Mouse (Mus musculus) forebrain, postnatal 0 days (tissue): ENCODE measurements at regions not wholly inside any gene's neighbourhood (a gene's known extent, or its start where the extent isn't known, plus 50 kb on each side); places are given as distances from the start of the nearest gene placed in this dataset.

Experiments used
- ATAC-seq: fragments of 200-750 bp; cut with Nextera tagmentation; 2 replicates; pipeline ENCODE4 v1.8.0; 2017; ENCODE audit warnings: mild to moderate bottlenecking, moderate library complexity
- DNase-seq: peaks from one replicate; pipeline ENCODE4 v3.0.0-alpha.2; 2015
- H3K27ac ChIP-seq: fragments of 300-500 bp; sonication (generic); 2 replicates; pipeline ENCODE4 v1.5.1; 2014; ENCODE audit warnings: low read depth, mild to moderate bottlenecking, antibody characterized with exemption, low read length, moderate library complexity, mixed read lengths
- H3K27me3 ChIP-seq: fragments of 300-500 bp; sonication (generic); 2 replicates; pipeline ENCODE4 v1.6.1; 2014; ENCODE audit warnings: mild to moderate bottlenecking, low read length, mixed read lengths; ENCODE audit not compliant: insufficient read depth
- H3K36me3 ChIP-seq: fragments of 300-500 bp; sonication (generic); 2 replicates; pipeline ENCODE4 v1.6.1; 2014; ENCODE audit warnings: mild to moderate bottlenecking, moderate library complexity; ENCODE audit not compliant: insufficient read depth
- H3K4me1 ChIP-seq: fragments of 300-500 bp; sonication (generic); 2 replicates; pipeline ENCODE4 v1.6.1; 2014; ENCODE audit warnings: antibody characterized with exemption; ENCODE audit not compliant: insufficient read depth
- H3K4me2 ChIP-seq: fragments of 300-500 bp; sonication (generic); 2 replicates; pipeline ENCODE4 v1.6.1; 2014; ENCODE audit warnings: low read depth, mild to moderate bottlenecking, moderate library complexity
- H3K4me3 ChIP-seq: fragments of 300-500 bp; sonication (generic); 2 replicates; pipeline ENCODE4 v1.5.1; 2014; ENCODE audit warnings: low read depth, low read length, mixed read lengths
- H3K9ac ChIP-seq: fragments of 300-500 bp; sonication (generic); 2 replicates; pipeline ENCODE4 v1.6.1; 2014; ENCODE audit warnings: mild to moderate bottlenecking
- H3K9me3 ChIP-seq: fragments of 300-500 bp; sonication (generic); 2 replicates; pipeline ENCODE4 v1.6.1; 2016; ENCODE audit warnings: low read length
- CTCF ChIP-seq: sonication (generic); IDR thresholded peaks from 2 replicates; pipeline ENCODE4 v1.5.1; 2016; ENCODE audit warnings: antibody characterized with exemption, control low read depth, low read depth
- WGBS: fragments of 180-500 bp; shearing (Covaris S2); extraction: QIAGEN DNeasy Blood & Tissue Kit; methylation state at CpG from one replicate; pipeline ENCODE4 v1.1.7; 2014; 5-methylcytosine and 5-hydroxymethylcytosine counted together

- WGBS, result 90% methylated on average over 6 of the region's 6 CpGs
- H3K9me3 ChIP-seq, result no peaks in the 10 kb centered on the region
- DNase-seq, result no peak
- no peak overlapping the region for H3K9ac ChIP-seq
- no peak for ATAC-seq
- no peak overlapping the region for H3K4me3 ChIP-seq
- no peaks in the 10 kb centered on the region for H3K27me3 ChIP-seq
- H3K36me3 ChIP-seq, result no peaks in the 10 kb centered on the region
- H3K4me1 ChIP-seq, result no peaks in the 10 kb centered on the region
- TF ChIP-seq CTCF, result no peak
- H3K4me2 ChIP-seq, result no peak overlapping the region
- H3K27ac ChIP-seq, result no peak overlapping the region
Observed at GRCm38 (mm10) chr3:104330646-104331045, 110.5 kb upstream of the Magi3 start.

- H3K4me1 ChIP-seq, result no peaks in the 10 kb centered on the region
Observed at GRCm38 (mm10) chr3:104327829-104328228, 107.7 kb upstream of the Magi3 start.

GRCm38 (mm10) chr3:104327034-104327729, 107.0 kb upstream of the Magi3 start:
- TF ChIP-seq CTCF, result no peak
- ATAC-seq, result no peak
- Histone ChIP-seq H3K4me2 (no peak overlapping the region), H3K4me3 (no peak overlapping the region), H3K27ac (no peak overlapping the region), H3K36me3 (no peaks in the 10 kb centered on the region), H3K9ac (no peak overlapping the region), H3K27me3 (no peaks in the 10 kb centered on the region), H3K9me3 (no peaks in the 10 kb centered on the region), H3K4me1 (no peaks in the 10 kb centered on the region)
- DNase-seq, result no peak
- WGBS, result 88% methylated on average over 12 of the region's 12 CpGs

More at GRCm38 (mm10) chr3:104327829-104328228, 107.7 kb upstream of the Magi3 start:
- 98% methylated on average over 1 of the region's 1 CpGs for WGBS
- Histone ChIP-seq H3K9ac (no peak overlapping the region), H3K4me2 (no peak overlapping the region), H3K4me3 (no peak overlapping the region), H3K9me3 (no peaks in the 10 kb centered on the region), H3K36me3 (no peaks in the 10 kb centered on the region), H3K27ac (no peak overlapping the region), H3K27me3 (no peaks in the 10 kb centered on the region)
- TF ChIP-seq CTCF, result no peak
- DNase-seq (no peak), ATAC-seq (no peak)

- no peak for DNase-seq
- Histone ChIP-seq H3K4me3 (no peak overlapping the region), H3K27me3 (no peaks in the 10 kb centered on the region), H3K4me1 (peaks cover 13% of the 10 kb centered on the region), H3K9ac (no peak overlapping the region), H3K9me3 (no peaks in the 10 kb centered on the region), H3K27ac (no peak overlapping the region), H3K4me2 (no peak overlapping the region), H3K36me3 (no peaks in the 10 kb centered on the region)
- ATAC-seq, result no peak
- WGBS, result 62% methylated on average over 2 of the region's 2 CpGs
- no peak for TF ChIP-seq CTCF
Observed at GRCm38 (mm10) chr3:104322591-104322990, 102.4 kb upstream of the Magi3 start.

DNA sequence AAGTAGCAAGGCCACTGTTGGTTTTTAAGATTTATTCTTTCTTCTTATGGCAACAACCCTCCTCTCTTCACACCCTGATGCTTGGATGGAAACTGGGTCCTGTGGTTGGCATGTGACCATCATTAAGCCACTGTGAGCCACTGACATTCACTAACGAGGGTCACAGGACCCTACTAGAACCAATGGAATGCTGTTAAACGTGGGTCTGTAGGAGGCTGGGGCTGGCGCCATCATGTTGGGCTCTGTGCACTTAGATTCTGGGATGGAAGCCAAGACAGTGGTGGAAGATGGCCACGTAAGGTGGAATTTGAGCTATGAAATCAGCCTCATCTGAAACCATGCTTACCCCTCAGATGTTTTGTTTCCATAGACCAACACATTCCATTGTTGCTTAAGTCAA, 100.2 kb upstream of the Magi3 start:
- DNase-seq (no peak), ATAC-seq (no peak)
- Histone ChIP-seq H3K4me1 (peaks cover 17% of the 10 kb centered on the region), H3K36me3 (no peaks in the 10 kb centered on the region), H3K27ac (no peak overlapping the region), H3K4me3 (no peak overlapping the region), H3K9me3 (no peaks in the 10 kb centered on the region), H3K9ac (no peak overlapping the region), H3K4me2 (no peak overlapping the region), H3K27me3 (no peaks in the 10 kb centered on the region)
- no peak for TF ChIP-seq CTCF
- 46% methylated on average over 4 of the region's 4 CpGs for whole genome bisulfite sequencing

DNA sequence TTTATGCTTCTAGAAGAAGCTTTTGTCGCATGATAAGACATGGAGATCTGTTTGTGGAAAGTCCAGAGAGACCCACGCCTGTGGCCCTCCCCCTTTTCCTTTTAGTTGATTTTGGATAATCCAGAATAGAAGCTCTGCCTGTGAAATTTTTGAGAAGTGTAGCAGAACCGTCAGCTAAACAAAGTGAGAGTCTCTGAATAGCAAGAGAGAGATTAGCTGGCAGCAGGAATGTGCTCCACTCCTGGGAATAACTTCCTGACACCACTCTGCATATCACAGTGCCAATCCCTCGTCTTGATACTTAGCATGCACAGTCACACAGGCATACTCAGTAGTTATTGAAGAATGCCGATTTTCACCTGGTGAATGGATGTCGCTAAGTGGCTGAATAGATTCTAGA, 99.2 kb upstream of the Magi3 start:
- Histone ChIP-seq H3K4me3 (no peak overlapping the region), H3K4me1 (peaks cover 17% of the 10 kb centered on the region), H3K36me3 (no peaks in the 10 kb centered on the region), H3K27ac (peak overlapping the region; percentile 29; the same call in 1 of the 2 replicates), H3K9ac (no peak overlapping the region), H3K27me3 (no peaks in the 10 kb centered on the region), H3K4me2 (0 out of 2 replicates have a peak overlapping the region, but pooled peaks have one; percentile 17), H3K9me3 (no peaks in the 10 kb centered on the region)
- peak; percentile 25 for DNase-seq
- peak; percentile 70; the same call in 1 of the 2 replicates for ATAC-seq
- TF ChIP-seq CTCF, result no peak
- WGBS, result 22% methylated on average over 6 of the region's 6 CpGs

DNA sequence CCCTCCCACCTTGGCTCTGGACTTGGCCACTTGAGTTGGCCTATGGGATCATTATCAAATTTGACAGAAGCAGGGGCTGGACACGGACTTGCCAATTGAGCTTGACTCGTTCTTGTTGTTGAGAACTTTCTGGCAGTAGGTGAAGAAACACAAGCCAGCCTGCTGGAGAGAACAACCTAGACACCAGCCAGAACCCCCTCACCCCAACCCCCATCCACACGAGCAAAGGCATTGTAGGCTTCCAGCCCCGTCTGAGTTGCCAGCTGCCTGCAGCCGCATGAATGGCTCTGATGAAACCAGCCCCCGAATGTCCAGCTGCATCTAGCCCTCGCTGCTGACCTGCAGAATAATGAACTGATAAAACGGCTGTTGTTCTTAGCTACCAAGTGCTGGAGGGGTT, 98.7 kb upstream of the Magi3 start:
- H3K36me3 ChIP-seq, result no peaks in the 10 kb centered on the region
- H3K27me3 ChIP-seq, result no peaks in the 10 kb centered on the region
- H3K4me2 ChIP-seq, result 0 out of 2 replicates have a peak overlapping the region, but pooled peaks have one; percentile 17
- 11% methylated on average over 8 of the region's 8 CpGs for WGBS
- H3K9me3 ChIP-seq, result no peaks in the 10 kb centered on the region
- DNase-seq (peak; percentile 60), ATAC-seq (peak; percentile 85)
- no peak overlapping the region for H3K4me3 ChIP-seq
- H3K4me1 ChIP-seq, result peaks cover 17% of the 10 kb centered on the region
- H3K27ac ChIP-seq, result peak overlapping the region; percentile 29; the same call in 1 of the 2 replicates
- H3K9ac ChIP-seq, result no peak overlapping the region
- TF ChIP-seq CTCF, result no peak
